Mouse (Mus musculus): ENCODE measurements around the gene Wdr5b. TPM values are rescaled to one million over a fixed set of nuclear protein-coding genes. Genes with fewer than 3 reads are reported as not detected.
"Not testable (repeated sequence)": the region's sequence is repeated elsewhere in the genome, so short reads cannot be mapped to it uniquely, and the experiment has no call there.

Wdr5b gene
- total and polyA plus RNA-seq, 3 experiments: 5.4 to 7.4 (median 5.9) TPM

GRCm38 (mm10) chr16:36028120-36028519 lies 12.9 kb upstream of the Wdr5b start:
- dilution Hi-C loops (cut with MboI; ENCODE audit: extremely low pct_ligation_motif_present, extremely low pct_unique_long_range_greater_than_20kb, low sequenced_read_pairs): not testable (repeated sequence)

GRCm38 (mm10) chr16:36041625-36042020 lies 633 bp downstream of the Wdr5b start:
- peak overlapping the region; percentile 76 for H3K9ac ChIP-seq (ENCODE audit: insufficient read depth, low read depth)
- DNase-seq (ENCODE audit: extremely low read depth): no peak
- peak overlapping the region; percentile 95 for H3K4me2 ChIP-seq (ENCODE audit: insufficient read depth, low read depth, poor library complexity, severe bottlenecking)
- H3K9me3 ChIP-seq (replicated peaks; ENCODE audit: low read length): no peaks in the 10 kb centered on the region
- in situ Hi-C loops (cut with MboI; ENCODE audit: low pct_ligation_motif_present, low pct_unique_long_range_greater_than_20kb, low sequenced_read_pairs) (no loop called here), dilution Hi-C loops (cut with MboI; ENCODE audit: extremely low pct_ligation_motif_present, extremely low pct_unique_long_range_greater_than_20kb, low sequenced_read_pairs) (no loop called here)
- H3K4me1 ChIP-seq (ENCODE audit: control insufficient read depth in 1 of 2, insufficient read depth in 2 of 2): peaks cover 3 to 30% of the 10 kb centered on the region in 2 experiments; a peak in 3 of 4 replicates
- peak overlapping the region; percentile 65 to 74 (median 65) for H3K4me3 ChIP-seq (replicated peaks in 1 of 3; ENCODE audit: low read depth in 2 of 3, low read length in 2 of 3, poor library complexity in 1 of 3)
- H3K27ac ChIP-seq (ENCODE audit: insufficient read depth, low read depth): peak overlapping the region; percentile 35
- peaks cover 25 to 58% of the 10 kb centered on the region in 2 experiments for H3K36me3 ChIP-seq (replicated peaks in 1 of 2; ENCODE audit: control insufficient read depth in 1 of 2, insufficient read depth in 1 of 2, low read length in 1 of 2)
- peaks cover 14% of the 10 kb centered on the region for H3K79me2 ChIP-seq (replicated peaks; ENCODE audit: control insufficient read depth, extremely low read depth, insufficient read depth, poor library complexity, severe bottlenecking)
- H3K27me3 ChIP-seq (replicated peaks): no peaks in the 10 kb centered on the region
- TF ChIP-seq USF2 (conservative IDR thresholded peaks at IDR 0.05; ENCODE audit: low read depth, low read length) (no peak), KAT2A (IDR thresholded peaks at IDR 0.05; ENCODE audit: insufficient replicate concordance, low read length) (0 out of 2 replicates have a peak, but pooled peaks have one; percentile 14), RAD21 (IDR thresholded peaks at IDR 0.05; ENCODE audit: low read depth, low read length) (no peak), CHD1 (IDR thresholded peaks at IDR 0.05; ENCODE audit: low read depth, low read length) (peak; percentile 48; the same call in 1 of the 2 replicates), TCF12 (IDR thresholded peaks at IDR 0.05; ENCODE audit: low read depth, low read length) (no peak)

More at GRCm38 (mm10) chr16:36028120-36028519, 12.9 kb upstream of the Wdr5b start:
- H3K79me2 ChIP-seq (replicated peaks; ENCODE audit: control insufficient read depth, extremely low read depth, insufficient read depth, poor library complexity, severe bottlenecking); H3K4me2 ChIP-seq (ENCODE audit: insufficient read depth, low read depth, poor library complexity, severe bottlenecking); H3K9ac ChIP-seq (ENCODE audit: insufficient read depth, low read depth); H3K27me3 ChIP-seq (replicated peaks); H3K9me3 ChIP-seq (replicated peaks; ENCODE audit: low read length); in situ Hi-C loops (cut with MboI; ENCODE audit: low pct_ligation_motif_present, low pct_unique_long_range_greater_than_20kb, low sequenced_read_pairs); H3K4me1 ChIP-seq (ENCODE audit: control insufficient read depth in 1 of 2, insufficient read depth in 2 of 2); H3K4me3 ChIP-seq (replicated peaks in 1 of 3; ENCODE audit: low read depth in 2 of 3, low read length in 2 of 3, poor library complexity in 1 of 3); DNase-seq (ENCODE audit: extremely low read depth); H3K27ac ChIP-seq (ENCODE audit: insufficient read depth, low read depth): not testable (repeated sequence)
- TF ChIP-seq ZNF384 (IDR thresholded peaks at IDR 0.05; ENCODE audit: low read depth, low read length): peak; percentile 53
- H3K36me3 ChIP-seq (replicated peaks in 1 of 2; ENCODE audit: control insufficient read depth in 1 of 2, insufficient read depth in 1 of 2, low read length in 1 of 2): peaks cover 34 to 81% of the 10 kb centered on the region in 2 experiments

- H3K4me3 ChIP-seq (replicated peaks in 1 of 3; ENCODE audit: low read depth in 2 of 3, low read length in 2 of 3, poor library complexity in 1 of 3): no peak overlapping the region
- H3K9me3 ChIP-seq (replicated peaks; ENCODE audit: low read length): peaks cover 4% of the 10 kb centered on the region
- peaks cover 36 to 60% of the 10 kb centered on the region in 2 experiments for H3K36me3 ChIP-seq (replicated peaks in 1 of 2; ENCODE audit: control insufficient read depth in 1 of 2, insufficient read depth in 1 of 2, low read length in 1 of 2)
- in situ Hi-C loops (cut with MboI; ENCODE audit: low pct_ligation_motif_present, low pct_unique_long_range_greater_than_20kb, low sequenced_read_pairs): no loop called here
- peaks cover 14% of the 10 kb centered on the region for H3K79me2 ChIP-seq (replicated peaks; ENCODE audit: control insufficient read depth, extremely low read depth, insufficient read depth, poor library complexity, severe bottlenecking)
- H3K27me3 ChIP-seq (replicated peaks): no peaks in the 10 kb centered on the region
- H3K4me2 ChIP-seq (ENCODE audit: insufficient read depth, low read depth, poor library complexity, severe bottlenecking): no peak overlapping the region
- no peak overlapping the region for H3K27ac ChIP-seq (ENCODE audit: insufficient read depth, low read depth)
- dilution Hi-C loops (cut with MboI; ENCODE audit: extremely low pct_ligation_motif_present, extremely low pct_unique_long_range_greater_than_20kb, low sequenced_read_pairs): no loop called here
- peaks cover 3 to 30% of the 10 kb centered on the region in 2 experiments; a peak in 3 of 4 replicates for H3K4me1 ChIP-seq (ENCODE audit: control insufficient read depth in 1 of 2, insufficient read depth in 2 of 2)
- no peak overlapping the region for H3K9ac ChIP-seq (ENCODE audit: insufficient read depth, low read depth)
- peak; percentile 21 for DNase-seq (ENCODE audit: extremely low read depth)
- TF ChIP-seq MAX (IDR thresholded peaks at IDR 0.05; ENCODE audit: low read length): 0 out of 2 replicates have a peak, but pooled peaks have one; percentile 12
- no peak for TF ChIP-seq IRF4 (IDR thresholded peaks at IDR 0.05; ENCODE audit: low read depth, low read length)
- no peak for TF ChIP-seq KAT2A (IDR thresholded peaks at IDR 0.05; ENCODE audit: insufficient replicate concordance, low read length)
These were observed 2.1 kb downstream of the Wdr5b start for GRCm38 (mm10) chr16:36043073-36043472.

Data from CH12.LX (cell line).